In genomic region chr13:28960916-28961315, GRCm38 (mm10) we compare ENCODE assay signal across 23 mouse cellular contexts. TPM values are rescaled to one million over a fixed set of nuclear protein-coding genes. Genes with fewer than 3 reads are reported as not detected.
A peak's percentile ranks its signal among the peaks of the same experiment; 100 is the strongest.
DNase-seq lines count a peak whose midpoint lies in the region; ATAC-seq and TF ChIP-seq lines count a peak whose summit lies in the region.
"Had no signal": no experiment of that assay in that cellular context is flagged by ENCODE, and none has a peak within 500 bp of the region (broad histone marks: within the 10 kb centered on the region; RNA-seq: fewer than 3 reads in every experiment).

No protein-coding gene starts in this region.

- H3K4me3 ChIP-seq in hindbrain, postnatal 0 days (ENCODE audit: low read length), result no peak overlapping the region
- H3K4me3 ChIP-seq in hindbrain, embryonic 14.5 days (replicated peaks; ENCODE audit: low read length), result no peak overlapping the region
- no peak overlapping the region for H3K4me3 ChIP-seq in thymus, adult 2 months (ENCODE audit: control insufficient read depth, insufficient read depth, low read length)
- no peak overlapping the region for H3K4me3 ChIP-seq in gastrocnemius, adult 2 months
- H3K4me3 ChIP-seq: embryonic facial prominence, embryonic 13.5 days; embryonic facial prominence, embryonic 15.5 days; erythroblast, embryonic 14.5 days; forebrain, embryonic 10.5 days; forebrain, embryonic 12.5 days had no signal

- H3K27me3 ChIP-seq in hindbrain, postnatal 0 days (ENCODE audit: insufficient read depth, low read length), result no peaks in the 10 kb centered on the region
- H3K27me3 ChIP-seq in hindbrain, embryonic 14.5 days (ENCODE audit: control insufficient read depth, insufficient read depth, low read length), result no peaks in the 10 kb centered on the region
- no peaks in the 10 kb centered on the region for H3K27me3 ChIP-seq in thymus, adult 2 months (ENCODE audit: control insufficient read depth, insufficient read depth, low read length)
- H3K27me3 ChIP-seq: embryonic facial prominence, embryonic 13.5 days; embryonic facial prominence, embryonic 15.5 days; forebrain, embryonic 12.5 days had no signal

- H3K27ac ChIP-seq in hindbrain, postnatal 0 days, result no peak overlapping the region
- H3K27ac ChIP-seq in hindbrain, embryonic 14.5 days, result no peak overlapping the region
- H3K27ac ChIP-seq in thymus, adult 2 months (ENCODE audit: control insufficient read depth, insufficient read depth, low read length), result peak overlapping the region; percentile 43; the same call in 1 of the 2 replicates
- no peak overlapping the region for H3K27ac ChIP-seq in gastrocnemius, adult 2 months
- H3K27ac ChIP-seq: embryonic facial prominence, embryonic 13.5 days; embryonic facial prominence, embryonic 15.5 days; forebrain, embryonic 10.5 days; forebrain, embryonic 12.5 days had no signal

- no peaks in the 10 kb centered on the region for H3K4me1 ChIP-seq in hindbrain, postnatal 0 days (ENCODE audit: insufficient read depth, low read length)
- H3K4me1 ChIP-seq in hindbrain, embryonic 14.5 days (replicated peaks; ENCODE audit: control insufficient read depth, insufficient read depth, low read length), result peaks cover 8% of the 10 kb centered on the region; the same call in 1 of the 2 replicates
- H3K4me1 ChIP-seq in thymus, adult 2 months (replicated peaks; ENCODE audit: control insufficient read depth, insufficient read depth, low read length), result peaks cover 4% of the 10 kb centered on the region

- H3K9me3 ChIP-seq in hindbrain, postnatal 0 days (ENCODE audit: low read length), result no peaks in the 10 kb centered on the region
- H3K9me3 ChIP-seq in hindbrain, embryonic 14.5 days (ENCODE audit: control insufficient read depth, low read length), result no peaks in the 10 kb centered on the region
- H3K9me3 ChIP-seq: embryonic facial prominence, embryonic 13.5 days; forebrain, embryonic 12.5 days had no signal

- DNase-seq in hindbrain, postnatal 0 days (ENCODE audit: low spot score), result no peak
- no peak for DNase-seq in hindbrain, embryonic 14.5 days (ENCODE audit: low spot score)
- DNase-seq in thymus, adult 2 months, result no peak
- DNase-seq in thymus, postnatal 4 days, result no peak
- peak; percentile 57 for DNase-seq in thymus, postnatal 14 days
- peak; percentile 35 to 58 for DNase-seq in thymus, postnatal 36 days
- DNase-seq in gastrocnemius, adult 2 months, result no peak
- DNase-seq in adrenal gland, postnatal 36 days, result no peak
- DNase-seq: adrenal gland, adult 2 months; adrenal gland, postnatal 10 days; adrenal gland, postnatal 25 days; cerebellum, adult 11-12 months; cerebellum, adult 2 months; cerebellum, postnatal 10 days; cerebellum, postnatal 25 days had no signal

- intact Hi-C loops in gastrocnemius, adult 2 months (cut with DNase I), result no loop called here

- peak; percentile 15; the same call in 1 of the 2 replicates for TF ChIP-seq CTCF in hindbrain, postnatal 0 days (IDR thresholded peaks at IDR 0.05; ENCODE audit: low read depth)
- no peak for TF ChIP-seq CTCF in thymus, adult 2 months (IDR thresholded peaks at IDR 0.05; ENCODE audit: borderline replicate concordance, control insufficient read depth, extremely low read depth, insufficient read depth, low read length, poor library complexity)
- no peak for TF ChIP-seq CTCF in gastrocnemius, adult 2 months (IDR thresholded peaks at IDR 0.05)

- no peak overlapping the region for H3K4me2 ChIP-seq in hindbrain, postnatal 0 days (ENCODE audit: low read depth, low read length)
- no peak overlapping the region for H3K4me2 ChIP-seq in hindbrain, embryonic 14.5 days (replicated peaks)
- H3K4me2 ChIP-seq: embryonic facial prominence, embryonic 15.5 days; forebrain, embryonic 12.5 days had no signal

- TF ChIP-seq POLR2A in thymus, adult 2 months (IDR thresholded peaks at IDR 0.05; ENCODE audit: control insufficient read depth, extremely low read depth, insufficient read depth, low read length, poor library complexity), result no peak

- H3K9ac ChIP-seq in hindbrain, postnatal 0 days (replicated peaks; ENCODE audit: low read length), result no peak overlapping the region
- H3K9ac ChIP-seq in hindbrain, embryonic 14.5 days, result no peak overlapping the region
- H3K9ac ChIP-seq: embryonic facial prominence, embryonic 13.5 days; embryonic facial prominence, embryonic 15.5 days; forebrain, embryonic 12.5 days had no signal

- ATAC-seq in hindbrain, postnatal 0 days, result no peak
- ATAC-seq in hindbrain, embryonic 14.5 days (ENCODE audit: low FRiP score), result no peak
- ATAC-seq: forebrain, embryonic 14.5 days; forebrain, embryonic 16.5 days had no signal

- H3K36me3 ChIP-seq in hindbrain, postnatal 0 days (ENCODE audit: insufficient read depth, low read length), result no peaks in the 10 kb centered on the region
- no peaks in the 10 kb centered on the region for H3K36me3 ChIP-seq in hindbrain, embryonic 14.5 days (replicated peaks; ENCODE audit: control insufficient read depth, insufficient read depth)
- no peaks in the 10 kb centered on the region for H3K36me3 ChIP-seq in thymus, adult 2 months (ENCODE audit: control insufficient read depth, insufficient read depth, low read length)
- H3K36me3 ChIP-seq: embryonic facial prominence, embryonic 13.5 days; embryonic facial prominence, embryonic 15.5 days; forebrain, embryonic 10.5 days; forebrain, embryonic 12.5 days had no signal

- WGBS in hindbrain, postnatal 0 days, result 99% methylated on average over 8 of the region's 8 CpGs
- 100% methylated on average over 8 of the region's 8 CpGs for WGBS in hindbrain, embryonic 14.5 days
- over 99% methylated on average over 8 of the region's 8 CpGs for WGBS in thymus, adult 2 months

RNA-seq across cellular contexts. Expression of gene Sox4, which starts 7.4 kb away (rescaled TPM):
- 127 and 153 TPM in 2 replicates for total RNA-seq in hindbrain, postnatal 0 days (2014; rRNA removed)
- 97.5 and 100 TPM in 2 replicates for polyA plus RNA-seq in hindbrain, postnatal 0 days (2015; fragmentation: Nextera tagmentation; extraction: Ambion mirVana)
- polyA plus RNA-seq in hindbrain, embryonic 14.5 days (2014; fragmentation: Nextera tagmentation; extraction: Ambion mirVana), result 182 and 195 TPM in 2 replicates
- 137 and 191 TPM in 2 replicates for polyA plus RNA-seq in thymus, adult 2 months (2012; rRNA removed)
- total RNA-seq in gastrocnemius, adult 2 months (2021), result 1 to 10 TPM; 2.1 to 6.5 TPM
- 10 to 100 TPM; 20.6 to 25.2 TPM for total RNA-seq in adrenal gland, postnatal 36 days (2021)
- total RNA-seq: MEL had no signal

Comparison
In these comparisons a context has a peak if more than half of its experiments do, and no peak if none do; other contexts are left out.
1. DNase-seq: peak in thymus, postnatal 14 days (single experiment) and thymus, postnatal 36 days (2 of 2); none in hindbrain, postnatal 0 days (single experiment), hindbrain, embryonic 14.5 days (single experiment), thymus, adult 2 months (single experiment), thymus, postnatal 4 days (single experiment), gastrocnemius, adult 2 months (single experiment) and adrenal gland, postnatal 36 days (0 of 2).